Mouse (Mus musculus): Measurements from ENCODE around the gene Pcyox1. TPM values are rescaled to one million over a fixed set of nuclear protein-coding genes. Genes with fewer than 3 reads are reported as not detected.

The Pcyox1 gene
- polyA plus RNA-seq, 1 experiment from 2014 or later: 94.8 TPM

DNA sequence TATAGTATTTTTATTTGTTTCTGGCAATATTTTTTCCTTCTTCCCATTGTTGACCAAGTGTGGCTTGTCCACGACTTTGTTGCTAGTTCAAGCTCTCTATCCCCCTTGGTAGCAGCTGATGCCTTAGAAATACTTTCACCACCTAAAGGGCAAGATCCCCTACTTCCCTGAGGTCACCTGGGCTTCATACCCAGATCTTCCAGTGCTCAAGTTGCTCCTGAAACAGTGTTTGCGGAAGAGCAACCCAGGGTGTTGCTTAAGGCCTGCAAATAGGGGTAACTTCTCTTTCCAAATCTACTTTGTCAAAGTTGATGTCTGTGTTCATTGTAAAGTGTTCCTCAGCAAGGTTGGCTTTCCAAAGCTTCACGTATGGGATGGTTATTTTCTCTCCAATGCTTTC lies 22.3 kb upstream of the Pcyox1 start:
- Histone ChIP-seq H3K4me3 (ENCODE audit: low read depth, low read length) (no peak overlapping the region), H3K27me3 (ENCODE audit: control insufficient read depth, insufficient read depth, low read length) (no peaks in the 10 kb centered on the region), H3K4me1 (replicated peaks; ENCODE audit: control insufficient read depth, insufficient read depth) (no peaks in the 10 kb centered on the region), H3K27ac (replicated peaks) (no peak overlapping the region), H3K4me2 (replicated peaks; ENCODE audit: low read depth) (no peak overlapping the region), H3K9me3 (ENCODE audit: control insufficient read depth, low read length) (no peaks in the 10 kb centered on the region), H3K36me3 (ENCODE audit: control insufficient read depth, insufficient read depth, low read length) (peaks cover 24% of the 10 kb centered on the region), H3K9ac (ENCODE audit: low read length) (no peak overlapping the region)
- DNase-seq (ENCODE audit: low spot score) (no peak), ATAC-seq (ENCODE audit: low FRiP score, low TSS enrichment) (no peak)
- TF ChIP-seq EP300 (optimal IDR thresholded peaks at IDR 0.05) (no peak), CTCF (IDR thresholded peaks at IDR 0.05; ENCODE audit: low read depth) (no peak)
- 87% methylated on average over 3 of the region's 3 CpGs for WGBS

DNA sequence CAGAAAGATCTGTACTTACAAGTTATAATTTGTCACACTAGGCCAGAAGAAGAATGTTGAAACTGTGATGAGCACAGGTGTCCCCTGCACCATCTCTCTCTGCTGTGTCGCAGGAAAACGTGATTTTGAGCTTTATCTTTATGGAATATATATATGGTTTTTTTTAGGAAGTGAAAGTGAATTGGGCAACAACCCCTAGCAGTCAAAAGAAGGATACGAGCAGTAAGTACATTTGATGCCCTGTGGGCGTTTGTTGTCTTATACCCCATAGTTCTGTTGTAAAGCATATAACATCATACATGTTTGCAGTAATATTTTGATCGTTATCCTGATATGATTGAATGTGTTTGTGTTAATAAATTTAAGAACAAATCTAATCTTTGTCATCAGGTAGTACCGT lies 21.8 kb upstream of the Pcyox1 start:
- Histone ChIP-seq H3K27me3 (ENCODE audit: control insufficient read depth, insufficient read depth, low read length) (no peaks in the 10 kb centered on the region), H3K4me1 (replicated peaks; ENCODE audit: control insufficient read depth, insufficient read depth) (no peaks in the 10 kb centered on the region), H3K4me2 (replicated peaks; ENCODE audit: low read depth) (no peak overlapping the region), H3K27ac (replicated peaks) (no peak overlapping the region), H3K36me3 (ENCODE audit: control insufficient read depth, insufficient read depth, low read length) (peaks cover 24% of the 10 kb centered on the region), H3K9me3 (ENCODE audit: control insufficient read depth, low read length) (no peaks in the 10 kb centered on the region), H3K9ac (ENCODE audit: low read length) (no peak overlapping the region), H3K4me3 (ENCODE audit: low read depth, low read length) (no peak overlapping the region)
- DNase-seq (ENCODE audit: low spot score) (no peak), ATAC-seq (ENCODE audit: low FRiP score, low TSS enrichment) (no peak)
- TF ChIP-seq EP300 (optimal IDR thresholded peaks at IDR 0.05): no peak
- no peak for TF ChIP-seq CTCF (IDR thresholded peaks at IDR 0.05; ENCODE audit: low read depth)
- 91% methylated on average over 6 of the region's 6 CpGs for WGBS

DNA sequence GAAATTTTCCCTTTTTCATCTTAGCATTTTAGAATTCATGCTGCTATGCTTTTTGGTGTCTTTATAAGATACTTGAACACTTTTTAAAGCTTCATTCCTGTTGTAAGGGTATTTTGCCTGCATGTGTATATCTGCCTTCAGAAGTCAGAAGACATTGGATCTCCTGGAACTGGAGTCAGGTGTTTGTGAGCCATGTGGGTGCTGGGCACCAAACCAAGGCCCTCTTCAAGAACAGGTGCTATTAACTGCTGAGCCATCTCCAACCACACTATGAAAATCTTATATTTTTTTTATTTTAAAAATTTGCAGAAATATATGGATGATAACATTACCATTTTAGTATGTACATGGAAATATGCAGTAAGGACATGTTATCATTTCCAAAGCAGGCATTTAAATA lies 9.4 kb upstream of the Pcyox1 start:
- H3K4me3 ChIP-seq (ENCODE audit: low read depth, low read length): no peak overlapping the region
- no peak for ATAC-seq (ENCODE audit: low FRiP score, low TSS enrichment)
- TF ChIP-seq CTCF (IDR thresholded peaks at IDR 0.05; ENCODE audit: low read depth) (no peak), EP300 (optimal IDR thresholded peaks at IDR 0.05) (no peak)
- DNase-seq (ENCODE audit: low spot score): no peak
- no peaks in the 10 kb centered on the region for H3K27me3 ChIP-seq (ENCODE audit: control insufficient read depth, insufficient read depth, low read length)
- H3K27ac ChIP-seq (replicated peaks): no peak overlapping the region
- no peaks in the 10 kb centered on the region for H3K4me1 ChIP-seq (replicated peaks; ENCODE audit: control insufficient read depth, insufficient read depth)
- no peaks in the 10 kb centered on the region for H3K9me3 ChIP-seq (ENCODE audit: control insufficient read depth, low read length)
- H3K4me2 ChIP-seq (replicated peaks; ENCODE audit: low read depth): no peak overlapping the region
- no peaks in the 10 kb centered on the region for H3K36me3 ChIP-seq (ENCODE audit: control insufficient read depth, insufficient read depth, low read length)
- H3K9ac ChIP-seq (ENCODE audit: low read length): no peak overlapping the region

DNA sequence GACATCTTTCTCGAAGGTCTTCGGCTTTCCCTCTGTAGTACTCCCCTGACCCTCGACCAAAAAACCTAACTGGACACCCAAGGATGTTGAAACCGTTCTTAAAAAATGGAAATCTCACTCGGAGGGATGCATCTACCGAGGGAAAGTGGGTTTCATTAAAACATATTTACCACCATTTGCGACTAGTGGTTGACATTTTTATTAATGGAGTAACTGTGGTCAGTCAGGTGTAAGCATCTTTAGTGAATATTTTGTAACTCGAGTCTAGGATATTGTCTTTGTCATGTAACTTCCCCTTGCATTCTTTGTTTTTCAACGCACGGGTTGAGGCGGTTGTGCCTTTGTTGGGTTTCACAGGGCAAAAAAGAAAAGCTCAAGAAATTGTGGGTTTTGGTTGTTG lies 8.0 kb upstream of the Pcyox1 start:
- no peaks in the 10 kb centered on the region for H3K9me3 ChIP-seq (ENCODE audit: control insufficient read depth, low read length)
- no peaks in the 10 kb centered on the region for H3K27me3 ChIP-seq (ENCODE audit: control insufficient read depth, insufficient read depth, low read length)
- DNase-seq (ENCODE audit: low spot score): no peak
- peak overlapping the region; percentile 65 for H3K4me2 ChIP-seq (replicated peaks; ENCODE audit: low read depth)
- peak overlapping the region; percentile 95 for H3K9ac ChIP-seq (ENCODE audit: low read length)
- H3K27ac ChIP-seq (replicated peaks): peak overlapping the region; percentile 100; the same call in 1 of the 2 replicates
- TF ChIP-seq EP300 (optimal IDR thresholded peaks at IDR 0.05): no peak
- no peak for TF ChIP-seq CTCF (IDR thresholded peaks at IDR 0.05; ENCODE audit: low read depth)
- no peak for ATAC-seq (ENCODE audit: low FRiP score, low TSS enrichment)
- under 1% methylated on average over 11 of the region's 11 CpGs for WGBS
- H3K4me1 ChIP-seq (replicated peaks; ENCODE audit: control insufficient read depth, insufficient read depth): no peaks in the 10 kb centered on the region
- no peaks in the 10 kb centered on the region for H3K36me3 ChIP-seq (ENCODE audit: control insufficient read depth, insufficient read depth, low read length)
- H3K4me3 ChIP-seq (ENCODE audit: low read depth, low read length): peak overlapping the region; percentile 87

DNA sequence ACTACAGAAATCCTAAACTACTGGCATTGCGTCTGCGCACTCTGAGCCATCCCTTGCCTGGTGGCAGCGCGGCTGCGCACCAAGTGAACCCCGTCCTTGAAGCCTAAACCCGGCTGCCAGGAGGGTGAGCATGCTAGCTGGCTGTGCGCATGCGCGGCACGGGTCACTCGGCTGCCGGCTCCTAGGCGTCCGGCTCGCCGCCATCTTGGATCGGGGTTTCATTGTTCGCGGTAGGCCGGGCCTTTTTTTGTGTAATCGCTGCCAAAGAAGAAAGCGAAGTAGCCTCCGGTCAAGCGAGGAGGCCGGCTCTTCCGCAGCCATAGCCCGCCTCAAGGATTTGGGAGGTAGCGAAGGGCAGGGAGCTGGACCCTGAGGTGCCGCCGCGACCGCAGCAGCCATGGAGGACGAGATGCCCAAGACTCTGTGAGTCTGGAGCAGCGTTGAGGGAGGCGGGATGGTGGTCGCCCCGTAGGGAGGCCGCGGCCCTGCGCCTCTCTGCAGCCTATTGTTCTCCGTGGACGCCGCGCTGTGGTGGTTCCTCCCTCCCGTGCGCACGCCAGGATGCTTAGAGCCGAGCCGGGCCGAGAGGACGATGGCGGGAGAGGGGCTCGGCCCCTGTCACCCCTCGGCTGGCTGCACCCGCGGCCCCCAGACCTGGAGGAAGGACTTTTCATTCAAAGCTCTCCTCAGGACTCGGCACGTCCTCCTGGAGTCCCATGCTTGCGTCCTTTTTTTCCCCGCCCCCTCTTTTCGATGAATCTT lies 7.3 kb upstream of the Pcyox1 start, which contains the start of gene Tia1:
Tia1 (plus strand) TSS at position 120 of the 762 bp plus-strand sequence.
- H3K4me2 ChIP-seq (replicated peaks; ENCODE audit: low read depth): peak within 1 kb of the TSS; percentile 65
- TF ChIP-seq EP300 (optimal IDR thresholded peaks at IDR 0.05) (no peak), CTCF (IDR thresholded peaks at IDR 0.05; ENCODE audit: low read depth) (no peak)
- no peaks in the 10 kb centered on the region for H3K4me1 ChIP-seq (replicated peaks; ENCODE audit: control insufficient read depth, insufficient read depth)
- H3K36me3 ChIP-seq (ENCODE audit: control insufficient read depth, insufficient read depth, low read length): no peaks in the 10 kb centered on the region
- H3K4me3 ChIP-seq (ENCODE audit: low read depth, low read length): peak within 1 kb of the TSS; percentile 87
- H3K27ac ChIP-seq (replicated peaks): peak within 1 kb of the TSS; percentile 100
- no peaks in the 10 kb centered on the region for H3K9me3 ChIP-seq (ENCODE audit: control insufficient read depth, low read length)
- H3K9ac ChIP-seq (ENCODE audit: low read length): peak within 1 kb of the TSS; percentile 95
- H3K27me3 ChIP-seq (ENCODE audit: control insufficient read depth, insufficient read depth, low read length): no peaks in the 10 kb centered on the region
- DNase-seq (ENCODE audit: low spot score) (peak; percentile 96), ATAC-seq (ENCODE audit: low FRiP score, low TSS enrichment) (peak; percentile 94)
- 0% methylated on average over 62 of the region's 62 CpGs for WGBS

DNA sequence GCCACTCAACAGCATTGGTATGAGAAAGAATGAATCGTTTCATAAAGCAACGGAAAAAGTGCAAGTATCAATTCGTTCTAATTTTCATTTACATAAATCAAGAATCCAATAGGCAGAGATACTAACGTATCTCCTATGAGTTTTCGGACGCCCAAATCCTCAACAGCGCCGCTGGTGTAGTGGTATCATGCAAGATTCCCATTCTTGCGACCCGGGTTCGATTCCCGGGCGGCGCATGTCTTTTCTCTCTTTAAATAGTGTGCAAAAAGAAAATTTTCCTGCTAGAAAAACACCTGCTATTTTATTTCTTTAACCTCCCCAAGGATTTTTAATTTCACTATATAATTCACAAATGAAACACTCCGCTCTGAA lies 6.8 kb upstream of the Pcyox1 start:
- peak overlapping the region; percentile 95; the same call in 1 of the 2 replicates for H3K9ac ChIP-seq (ENCODE audit: low read length)
- peak; percentile 59; the same call in 1 of the 2 replicates for ATAC-seq (ENCODE audit: low FRiP score, low TSS enrichment)
- WGBS: 0% methylated on average over 15 of the region's 15 CpGs

More for the DNA sequence above, 6.8 kb upstream of the Pcyox1 start:
- Histone ChIP-seq H3K36me3 (ENCODE audit: control insufficient read depth, insufficient read depth, low read length) (no peaks in the 10 kb centered on the region), H3K27ac (replicated peaks) (peak overlapping the region; percentile 100), H3K4me2 (replicated peaks; ENCODE audit: low read depth) (peak overlapping the region; percentile 42), H3K27me3 (ENCODE audit: control insufficient read depth, insufficient read depth, low read length) (no peaks in the 10 kb centered on the region), H3K4me3 (ENCODE audit: low read depth, low read length) (peak overlapping the region; percentile 87), H3K9me3 (ENCODE audit: control insufficient read depth, low read length) (no peaks in the 10 kb centered on the region), H3K4me1 (replicated peaks; ENCODE audit: control insufficient read depth, insufficient read depth) (no peaks in the 10 kb centered on the region)
- DNase-seq (ENCODE audit: low spot score): peak; percentile 83
- TF ChIP-seq CTCF (IDR thresholded peaks at IDR 0.05; ENCODE audit: low read depth) (no peak; the same call in 1 of the 2 replicates), EP300 (optimal IDR thresholded peaks at IDR 0.05) (no peak)

Data from stomach, postnatal 0 days (tissue).